Mouse (Mus musculus) ES-Bruce4 (cell line): Measurements from ENCODE around the gene Cdca3. TPM values are rescaled to one million over a fixed set of nuclear protein-coding genes. Genes with fewer than 3 reads are reported as not detected.

Experiments used
- H3K27ac ChIP-seq: 2 replicates; pipeline ENCODE4 v1.5.1; 2012; ENCODE audit warnings: low read length, inconsistent platforms; ENCODE audit not compliant: insufficient read depth
- H3K27me3 ChIP-seq: 2 replicates; pipeline ENCODE4 v1.6.1; 2012; ENCODE audit warnings: mild to moderate bottlenecking, low read length, inconsistent platforms; ENCODE audit not compliant: control insufficient read depth, poor library complexity, insufficient read depth, severe bottlenecking
- H3K36me3 ChIP-seq: 2 replicates; pipeline ENCODE4 v1.6.1; 2012; ENCODE audit warnings: inconsistent platforms, mild to moderate bottlenecking, low read length, moderate library complexity; ENCODE audit not compliant: control insufficient read depth, poor library complexity, insufficient read depth, severe bottlenecking
- H3K4me1 ChIP-seq: one replicate; pipeline ENCODE4 v1.8.1; 2011; ENCODE audit warnings: low read length; ENCODE audit not compliant: control insufficient read depth, insufficient read depth
- H3K4me3 ChIP-seq: 2 replicates; pipeline ENCODE4 v1.5.1; 2011; ENCODE audit warnings: low read depth, mild to moderate bottlenecking, low read length
- H3K9ac ChIP-seq: 2 replicates; pipeline ENCODE4 v1.6.1; 2012; ENCODE audit warnings: low read depth, mild to moderate bottlenecking, inconsistent platforms; ENCODE audit not compliant: poor library complexity, severe bottlenecking
- H3K9me3 ChIP-seq: replicated peaks from 2 replicates; pipeline ENCODE4 v1.6.1; 2012; ENCODE audit warnings: mild to moderate bottlenecking, low read length, inconsistent platforms; ENCODE audit not compliant: control insufficient read depth, poor library complexity, insufficient read depth, severe bottlenecking
- CTCF ChIP-seq: IDR thresholded peaks from one replicate; pipeline ENCODE4 v1.8.1; 2011; ENCODE audit warnings: low read depth, low read length
- EP300 ChIP-seq: IDR thresholded peaks from 2 replicates; pipeline ENCODE4 v1.6.1; 2011; ENCODE audit warnings: low read depth, low read length; ENCODE audit not compliant: insufficient read depth
- POLR2A ChIP-seq: IDR thresholded peaks from one replicate; pipeline ENCODE4 v1.8.1; 2011; ENCODE audit warnings: low read length; ENCODE audit not compliant: insufficient read depth
- polyA plus RNA-seq: library from polyadenylated mRNA; stranded (reverse); fragments of >200 nt; gene quantifications from 2 replicates; pipeline ENCODE4 v1.2.4, GENCODE M21; 2011; ENCODE audit warnings: low read depth; ENCODE audit not compliant: missing spikeins, insufficient read depth, insufficient read length

Cdca3 gene
- polyA plus RNA-seq, 1 experiment, result 162 TPM

DNA sequence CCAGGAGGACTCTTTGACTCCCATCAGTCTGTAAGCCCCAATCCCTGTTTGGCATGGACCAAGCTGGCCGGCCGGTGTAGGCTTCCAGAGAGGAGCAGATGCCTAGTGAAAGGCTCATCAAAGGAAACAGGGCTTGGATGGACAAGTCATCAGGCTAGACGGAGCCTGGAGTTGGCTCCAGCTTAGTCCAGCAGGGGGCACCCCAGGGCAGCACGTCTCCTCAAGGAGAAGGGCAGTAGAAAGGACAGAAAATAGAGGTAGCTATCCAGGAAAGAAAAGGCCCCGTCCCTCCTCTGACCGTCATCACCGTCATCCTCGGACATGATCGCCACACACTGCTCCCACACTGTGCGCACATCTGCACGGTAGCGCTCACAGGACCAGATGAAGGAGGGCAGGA, 30.4 kb downstream of the Cdca3 start:
- no peak overlapping the region for H3K9ac ChIP-seq
- TF ChIP-seq EP300, result no peak
- no peak for TF ChIP-seq POLR2A
- peak; percentile 93 for TF ChIP-seq CTCF
- no peaks in the 10 kb centered on the region for H3K27me3 ChIP-seq
- H3K27ac ChIP-seq, result no peak overlapping the region
- peak overlapping the region; percentile 28 for H3K4me3 ChIP-seq
- no peaks in the 10 kb centered on the region for H3K36me3 ChIP-seq
- no peaks in the 10 kb centered on the region for H3K9me3 ChIP-seq
- H3K4me1 ChIP-seq, result peaks cover 19% of the 10 kb centered on the region

DNA sequence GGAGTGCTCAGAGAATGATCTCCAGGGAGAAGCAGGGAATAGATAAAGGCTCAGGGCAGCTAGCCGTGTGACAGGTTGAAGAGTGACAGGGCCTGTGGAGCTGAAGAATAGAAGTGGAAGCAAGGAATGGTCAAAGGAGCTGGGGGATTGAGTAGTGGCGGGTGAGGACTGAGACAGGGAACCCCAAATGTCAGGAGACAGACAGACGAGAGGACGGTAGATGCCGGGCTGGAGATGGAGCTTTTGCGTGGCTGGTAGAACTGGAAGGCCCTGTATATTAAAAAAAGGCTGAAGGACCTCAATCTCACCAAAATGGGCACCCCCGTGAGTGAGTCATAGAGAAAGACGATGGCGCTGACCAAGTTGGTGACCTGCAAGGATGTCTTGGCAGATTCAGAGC, 31.2 kb downstream of the Cdca3 start:
- H3K27ac ChIP-seq, result no peak overlapping the region

DNA sequence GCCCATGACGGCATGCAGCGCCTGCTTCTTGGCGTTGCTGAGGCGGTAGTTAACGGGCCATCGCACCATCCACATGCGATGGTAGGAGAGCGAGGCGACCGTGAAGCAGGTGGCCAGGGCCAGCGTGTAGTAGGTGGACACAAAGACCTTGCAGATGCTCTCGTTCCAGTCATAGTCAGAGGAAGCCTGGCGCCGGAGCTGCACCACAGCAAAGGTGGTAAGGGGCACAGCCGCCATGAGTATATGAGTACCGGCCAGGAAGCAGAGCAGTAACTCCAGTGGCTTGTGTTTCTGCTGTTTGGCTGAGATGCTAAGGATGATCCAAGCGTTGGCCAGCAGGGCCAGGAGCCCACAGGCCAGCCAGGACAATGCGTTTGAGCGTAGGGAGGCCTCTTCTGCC, 31.9 kb downstream of the Cdca3 start:
- Histone ChIP-seq H3K4me3 (no peak overlapping the region), H3K4me1 (peaks cover 13% of the 10 kb centered on the region), H3K9ac (no peak overlapping the region), H3K36me3 (no peaks in the 10 kb centered on the region), H3K27me3 (no peaks in the 10 kb centered on the region), H3K9me3 (no peaks in the 10 kb centered on the region), H3K27ac (no peak overlapping the region)
- TF ChIP-seq EP300 (no peak), POLR2A (no peak), CTCF (no peak)

More for the DNA sequence above, 31.2 kb downstream of the Cdca3 start:
- no peaks in the 10 kb centered on the region for H3K36me3 ChIP-seq
- no peak for TF ChIP-seq EP300
- no peak for TF ChIP-seq POLR2A
- TF ChIP-seq CTCF, result no peak
- H3K9ac ChIP-seq, result no peak overlapping the region
- no peak overlapping the region for H3K4me3 ChIP-seq
- no peaks in the 10 kb centered on the region for H3K9me3 ChIP-seq
- H3K27me3 ChIP-seq, result no peaks in the 10 kb centered on the region
- peaks cover 19% of the 10 kb centered on the region for H3K4me1 ChIP-seq

DNA sequence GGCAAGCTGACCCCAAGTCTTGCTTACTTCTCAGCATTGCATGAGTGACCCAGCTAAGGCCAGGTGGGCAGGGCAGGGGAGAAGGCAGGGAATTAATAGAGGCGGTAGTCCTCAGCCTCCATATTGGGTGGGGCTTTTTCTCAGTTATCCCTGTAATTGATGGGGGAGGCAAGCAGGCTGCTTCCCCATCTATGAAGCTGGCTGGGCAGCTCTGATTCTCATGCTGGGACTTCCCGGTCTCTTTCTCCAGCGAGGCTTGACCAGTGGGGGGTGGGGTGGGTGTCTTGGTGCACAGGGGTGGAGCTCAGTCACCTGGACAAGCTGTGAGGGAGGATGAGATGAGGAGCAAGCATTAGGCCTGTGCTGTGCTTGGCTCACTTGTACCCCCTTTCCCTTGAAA, 32.5 kb downstream of the Cdca3 start:
- Histone ChIP-seq H3K36me3 (no peaks in the 10 kb centered on the region), H3K4me1 (peaks cover 13% of the 10 kb centered on the region), H3K27me3 (no peaks in the 10 kb centered on the region), H3K4me3 (no peak overlapping the region), H3K27ac (no peak overlapping the region), H3K9me3 (no peaks in the 10 kb centered on the region), H3K9ac (no peak overlapping the region)
- TF ChIP-seq CTCF, result no peak
- TF ChIP-seq POLR2A, result no peak
- TF ChIP-seq EP300, result no peak

DNA sequence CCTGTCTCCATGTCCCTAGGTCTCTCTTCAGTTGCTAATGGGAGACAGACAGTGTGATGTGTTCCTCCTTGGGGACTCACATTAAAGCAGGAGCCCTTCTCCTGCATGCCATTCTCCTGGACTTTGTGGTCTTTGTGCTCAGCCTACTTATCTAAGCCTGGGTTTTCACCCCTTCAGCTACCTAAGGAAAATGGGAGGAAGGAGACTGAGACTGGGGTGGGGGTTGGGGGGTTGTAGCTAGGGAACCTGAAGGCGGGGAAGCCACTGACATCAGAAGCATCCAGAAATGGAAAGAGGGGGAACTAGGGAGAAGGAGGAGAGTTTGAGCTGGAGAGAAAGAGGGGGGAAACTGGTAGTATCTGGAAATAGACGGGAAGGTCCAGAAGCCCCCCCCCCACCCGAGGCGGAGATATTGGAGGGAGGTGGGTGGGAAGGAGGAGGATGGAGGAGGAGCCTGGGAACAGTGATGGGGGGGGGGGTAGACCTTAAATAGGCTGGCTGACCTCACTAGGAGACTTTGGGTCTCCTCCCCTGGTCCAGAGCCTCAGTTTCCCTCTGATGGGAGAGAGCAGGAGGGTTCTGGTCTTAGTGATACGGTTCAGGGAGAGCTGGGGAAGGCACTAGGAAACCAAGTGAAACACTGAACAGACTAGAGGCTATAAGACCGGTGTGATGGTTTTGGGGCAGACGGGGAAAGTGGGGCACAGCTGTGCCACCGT, 33.2 kb downstream of the Cdca3 start:
- Histone ChIP-seq H3K9me3 (no peaks in the 10 kb centered on the region), H3K27me3 (no peaks in the 10 kb centered on the region), H3K36me3 (no peaks in the 10 kb centered on the region), H3K4me1 (peaks cover 13% of the 10 kb centered on the region), H3K9ac (no peak overlapping the region), H3K27ac (no peak overlapping the region), H3K4me3 (no peak overlapping the region)
- no peak for TF ChIP-seq CTCF
- TF ChIP-seq POLR2A, result no peak
- no peak for TF ChIP-seq EP300

DNA sequence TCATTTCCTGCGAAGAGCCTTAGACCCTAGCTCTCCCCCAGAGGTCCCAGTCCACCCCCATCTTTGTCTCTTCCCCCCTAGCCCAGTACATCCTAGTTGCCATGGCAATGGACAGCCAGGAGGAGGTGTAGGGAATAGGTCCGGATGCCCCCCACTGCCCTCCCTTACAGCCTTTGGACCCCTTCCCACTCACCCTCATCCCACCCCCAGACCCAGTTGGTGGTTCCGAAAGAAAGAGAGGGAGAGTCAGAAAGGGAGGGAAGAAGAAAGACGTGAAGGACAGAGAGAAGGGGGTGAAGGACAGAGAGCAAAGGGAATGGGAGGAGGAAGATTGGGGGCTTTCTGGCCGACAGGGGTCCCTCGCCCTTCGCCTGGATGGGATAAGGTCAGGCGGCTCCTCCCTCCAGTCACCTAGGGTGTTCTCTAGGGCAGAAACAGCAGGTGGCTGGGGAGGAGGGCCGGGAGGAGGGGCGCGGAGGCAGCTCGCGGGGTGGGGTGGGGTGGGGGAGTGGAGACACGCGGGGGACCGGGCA, 33.8 kb downstream of the Cdca3 start:
- H3K9ac ChIP-seq, result peak overlapping the region; percentile 78
- H3K27ac ChIP-seq, result no peak overlapping the region
- H3K4me1 ChIP-seq, result peaks cover 13% of the 10 kb centered on the region

More for the DNA sequence above, 33.8 kb downstream of the Cdca3 start:
- no peaks in the 10 kb centered on the region for H3K9me3 ChIP-seq
- no peak for TF ChIP-seq POLR2A
- peak; percentile 30 for TF ChIP-seq CTCF
- TF ChIP-seq EP300, result no peak
- H3K27me3 ChIP-seq, result no peaks in the 10 kb centered on the region
- peak overlapping the region; percentile 57 for H3K4me3 ChIP-seq
- no peaks in the 10 kb centered on the region for H3K36me3 ChIP-seq
